Mouse (Mus musculus): ENCODE data around the gene Hcn2. TPM values are rescaled to one million over a fixed set of nuclear protein-coding genes. Genes with fewer than 3 reads are reported as not detected.

Hcn2 gene
- polyA plus RNA-seq, 1 experiment from 2014 or later = not detected

- Histone ChIP-seq H3K9me3 (replicated peaks; ENCODE audit: control insufficient read depth, low read length) (no peaks in the 10 kb centered on the region), H3K36me3 (ENCODE audit: control insufficient read depth, insufficient read depth) (peaks cover 48% of the 10 kb centered on the region), H3K4me1 (ENCODE audit: control insufficient read depth, low read depth, low read length) (peaks cover 58% of the 10 kb centered on the region), H3K4me2 (ENCODE audit: low read depth, low read length) (no peak overlapping the region), H3K9ac (ENCODE audit: low read depth, low read length) (no peak overlapping the region), H3K27ac (ENCODE audit: low read length) (peak overlapping the region; percentile 96), H3K4me3 (ENCODE audit: low read depth, low read length) (no peak overlapping the region), H3K27me3 (ENCODE audit: control insufficient read depth, insufficient read depth, low read depth, low read length) (peaks cover 31% of the 10 kb centered on the region)
- ATAC-seq (ENCODE audit: low read depth) = peak; percentile 12; the same call in 1 of the 2 replicates
- WGBS (ENCODE audit: insufficient replicate concordance) = 74% methylated on average over 1 of the region's 1 CpGs
Measured at GRCm38 (mm10) chr10:79712029-79712428, 4.4 kb upstream of the Hcn2 start.

GRCm38 (mm10) chr10:79712499-79713126, 3.8 kb upstream of the Hcn2 start:
- H3K4me1 ChIP-seq (ENCODE audit: control insufficient read depth, low read depth, low read length) = peaks cover 58% of the 10 kb centered on the region
- H3K9ac ChIP-seq (ENCODE audit: low read depth, low read length) = peak overlapping the region; percentile 56
- peak overlapping the region; percentile 64 for H3K4me2 ChIP-seq (ENCODE audit: low read depth, low read length)
- peak; percentile 93 for ATAC-seq (ENCODE audit: low read depth)
- H3K27me3 ChIP-seq (ENCODE audit: control insufficient read depth, insufficient read depth, low read depth, low read length) = peaks cover 36% of the 10 kb centered on the region
- H3K4me3 ChIP-seq (ENCODE audit: low read depth, low read length) = peak overlapping the region; percentile 26; the same call in 1 of the 2 replicates
- 18% methylated on average over 4 of the region's 6 CpGs for WGBS (ENCODE audit: insufficient replicate concordance)
- peaks cover 45% of the 10 kb centered on the region for H3K36me3 ChIP-seq (ENCODE audit: control insufficient read depth, insufficient read depth)
- peak overlapping the region; percentile 96 for H3K27ac ChIP-seq (ENCODE audit: low read length)
- no peaks in the 10 kb centered on the region for H3K9me3 ChIP-seq (replicated peaks; ENCODE audit: control insufficient read depth, low read length)

- 23% methylated on average over 1 of the region's 1 CpGs for WGBS (ENCODE audit: insufficient replicate concordance)
- peaks cover 42% of the 10 kb centered on the region for H3K27me3 ChIP-seq (ENCODE audit: control insufficient read depth, insufficient read depth, low read depth, low read length)
- no peak for ATAC-seq (ENCODE audit: low read depth)
- peak overlapping the region; percentile 56 for H3K9ac ChIP-seq (ENCODE audit: low read depth, low read length)
- no peaks in the 10 kb centered on the region for H3K9me3 ChIP-seq (replicated peaks; ENCODE audit: control insufficient read depth, low read length)
- peak overlapping the region; percentile 96 for H3K27ac ChIP-seq (ENCODE audit: low read length)
- H3K36me3 ChIP-seq (ENCODE audit: control insufficient read depth, insufficient read depth) = peaks cover 40% of the 10 kb centered on the region
- H3K4me3 ChIP-seq (ENCODE audit: low read depth, low read length) = 0 out of 2 replicates have a peak overlapping the region, but pooled peaks have one; percentile 26
- H3K4me1 ChIP-seq (ENCODE audit: control insufficient read depth, low read depth, low read length) = peaks cover 55% of the 10 kb centered on the region
- peak overlapping the region; percentile 64; the same call in 1 of the 2 replicates for H3K4me2 ChIP-seq (ENCODE audit: low read depth, low read length)
Measured at GRCm38 (mm10) chr10:79713163-79713562, 3.3 kb upstream of the Hcn2 start.

GRCm38 (mm10) chr10:79714996-79715395, 1.4 kb upstream of the Hcn2 start:
- 51% methylated on average over 4 of the region's 4 CpGs for WGBS (ENCODE audit: insufficient replicate concordance)
- Histone ChIP-seq H3K27me3 (ENCODE audit: control insufficient read depth, insufficient read depth, low read depth, low read length) (peaks cover 55% of the 10 kb centered on the region), H3K4me1 (ENCODE audit: control insufficient read depth, low read depth, low read length) (peaks cover 37% of the 10 kb centered on the region)

GRCm38 (mm10) chr10:79716988-79717355, 538 bp downstream of the Hcn2 start:
- H3K4me1 ChIP-seq (ENCODE audit: control insufficient read depth, low read depth, low read length) = peaks cover 30% of the 10 kb centered on the region
- under 1% methylated on average over 38 of the region's 44 CpGs for whole genome bisulfite sequencing (ENCODE audit: insufficient replicate concordance)

More at GRCm38 (mm10) chr10:79714996-79715395, 1.4 kb upstream of the Hcn2 start:
- no peak overlapping the region for H3K27ac ChIP-seq (ENCODE audit: low read length)
- no peak overlapping the region for H3K9ac ChIP-seq (ENCODE audit: low read depth, low read length)
- no peak overlapping the region for H3K4me2 ChIP-seq (ENCODE audit: low read depth, low read length)
- ATAC-seq (ENCODE audit: low read depth) = no peak
- H3K9me3 ChIP-seq (replicated peaks; ENCODE audit: control insufficient read depth, low read length) = no peaks in the 10 kb centered on the region
- no peak overlapping the region for H3K4me3 ChIP-seq (ENCODE audit: low read depth, low read length)
- H3K36me3 ChIP-seq (ENCODE audit: control insufficient read depth, insufficient read depth) = peaks cover 22% of the 10 kb centered on the region

GRCm38 (mm10) chr10:79717640-79718357, 1.4 kb downstream of the Hcn2 start:
- H3K9me3 ChIP-seq (replicated peaks; ENCODE audit: control insufficient read depth, low read length) = no peaks in the 10 kb centered on the region
- no peaks in the 10 kb centered on the region for H3K36me3 ChIP-seq (ENCODE audit: control insufficient read depth, insufficient read depth)
- H3K4me1 ChIP-seq (ENCODE audit: control insufficient read depth, low read depth, low read length) = peaks cover 22% of the 10 kb centered on the region
- H3K9ac ChIP-seq (ENCODE audit: low read depth, low read length) = no peak overlapping the region
- peak overlapping the region; percentile 64; the same call in 1 of the 2 replicates for H3K4me3 ChIP-seq (ENCODE audit: low read depth, low read length)
- peaks cover 58% of the 10 kb centered on the region for H3K27me3 ChIP-seq (ENCODE audit: control insufficient read depth, insufficient read depth, low read depth, low read length)
- WGBS (ENCODE audit: insufficient replicate concordance) = 4% methylated on average over 43 of the region's 43 CpGs
- H3K4me2 ChIP-seq (ENCODE audit: low read depth, low read length) = 0 out of 2 replicates have a peak overlapping the region, but pooled peaks have one; percentile 86
- no peak overlapping the region for H3K27ac ChIP-seq (ENCODE audit: low read length)
- no peak for ATAC-seq (ENCODE audit: low read depth)

More at GRCm38 (mm10) chr10:79716988-79717355, 538 bp downstream of the Hcn2 start:
- Histone ChIP-seq H3K27ac (ENCODE audit: low read length) (no peak overlapping the region), H3K4me3 (ENCODE audit: low read depth, low read length) (peak overlapping the region; percentile 64), H3K36me3 (ENCODE audit: control insufficient read depth, insufficient read depth) (peaks cover 2% of the 10 kb centered on the region), H3K9ac (ENCODE audit: low read depth, low read length) (no peak overlapping the region), H3K9me3 (replicated peaks; ENCODE audit: control insufficient read depth, low read length) (no peaks in the 10 kb centered on the region), H3K4me2 (ENCODE audit: low read depth, low read length) (peak overlapping the region; percentile 86), H3K27me3 (ENCODE audit: control insufficient read depth, insufficient read depth, low read depth, low read length) (peaks cover 58% of the 10 kb centered on the region)
- no peak for ATAC-seq (ENCODE audit: low read depth)

GRCm38 (mm10) chr10:79721089-79721488, 4.7 kb downstream of the Hcn2 start:
- Histone ChIP-seq H3K27ac (ENCODE audit: low read length) (no peak overlapping the region), H3K4me2 (ENCODE audit: low read depth, low read length) (no peak overlapping the region), H3K9ac (ENCODE audit: low read depth, low read length) (no peak overlapping the region), H3K4me1 (ENCODE audit: control insufficient read depth, low read depth, low read length) (peaks cover 16% of the 10 kb centered on the region), H3K9me3 (replicated peaks; ENCODE audit: control insufficient read depth, low read length) (no peaks in the 10 kb centered on the region), H3K27me3 (ENCODE audit: control insufficient read depth, insufficient read depth, low read depth, low read length) (peaks cover 37% of the 10 kb centered on the region), H3K36me3 (ENCODE audit: control insufficient read depth, insufficient read depth) (no peaks in the 10 kb centered on the region), H3K4me3 (ENCODE audit: low read depth, low read length) (no peak overlapping the region)
- ATAC-seq (ENCODE audit: low read depth) = no peak
- WGBS (ENCODE audit: insufficient replicate concordance) = 47% methylated on average over 5 of the region's 5 CpGs

- Histone ChIP-seq H3K27me3 (ENCODE audit: control insufficient read depth, insufficient read depth, low read depth, low read length) (peaks cover 17% of the 10 kb centered on the region), H3K27ac (ENCODE audit: low read length) (no peak overlapping the region), H3K4me3 (ENCODE audit: low read depth, low read length) (no peak overlapping the region), H3K36me3 (ENCODE audit: control insufficient read depth, insufficient read depth) (no peaks in the 10 kb centered on the region), H3K9ac (ENCODE audit: low read depth, low read length) (no peak overlapping the region), H3K4me1 (ENCODE audit: control insufficient read depth, low read depth, low read length) (no peaks in the 10 kb centered on the region), H3K4me2 (ENCODE audit: low read depth, low read length) (no peak overlapping the region), H3K9me3 (replicated peaks; ENCODE audit: control insufficient read depth, low read length) (no peaks in the 10 kb centered on the region)
- 55% methylated on average over 6 of the region's 6 CpGs for WGBS (ENCODE audit: insufficient replicate concordance)
- ATAC-seq (ENCODE audit: low read depth) = no peak
Measured at GRCm38 (mm10) chr10:79723047-79723446, 6.6 kb downstream of the Hcn2 start.

GRCm38 (mm10) chr10:79723692-79724091, 7.3 kb downstream of the Hcn2 start:
- Histone ChIP-seq H3K36me3 (ENCODE audit: control insufficient read depth, insufficient read depth) (no peaks in the 10 kb centered on the region), H3K4me2 (ENCODE audit: low read depth, low read length) (no peak overlapping the region), H3K27me3 (ENCODE audit: control insufficient read depth, insufficient read depth, low read depth, low read length) (peaks cover 11% of the 10 kb centered on the region), H3K4me1 (ENCODE audit: control insufficient read depth, low read depth, low read length) (no peaks in the 10 kb centered on the region), H3K4me3 (ENCODE audit: low read depth, low read length) (no peak overlapping the region), H3K27ac (ENCODE audit: low read length) (no peak overlapping the region), H3K9me3 (replicated peaks; ENCODE audit: control insufficient read depth, low read length) (no peaks in the 10 kb centered on the region), H3K9ac (ENCODE audit: low read depth, low read length) (no peak overlapping the region)
- WGBS (ENCODE audit: insufficient replicate concordance) = 63% methylated on average over 7 of the region's 7 CpGs
- ATAC-seq (ENCODE audit: low read depth) = no peak
